Mouse (Mus musculus): ENCODE measurements around the gene Ptf1a.

Ptf1a gene

GRCm38 (mm10) chr2:19452531-19453055 is 7.1 kb downstream of the Ptf1a start:
- DNase-seq (ENCODE audit: low read depth), result no peak

- no peak for DNase-seq (ENCODE audit: low read depth)
Observed at GRCm38 (mm10) chr2:19455228-19455627, 9.8 kb downstream of the Ptf1a start.

GRCm38 (mm10) chr2:19455857-19456482 is 10.5 kb downstream of the Ptf1a start:
- DNase-seq (ENCODE audit: low read depth), result no peak

GRCm38 (mm10) chr2:19458785-19459184 is 13.3 kb downstream of the Ptf1a start:
- DNase-seq (ENCODE audit: low read depth), result no peak

- no peak for DNase-seq (ENCODE audit: low read depth)
Observed at GRCm38 (mm10) chr2:19461940-19462339, 16.5 kb downstream of the Ptf1a start.

- no peak for DNase-seq (ENCODE audit: low read depth)
Observed at GRCm38 (mm10) chr2:19490262-19490661, 44.8 kb downstream of the Ptf1a start.

Measured in fibroblast of lung, adult 2 months (primary cell).